30 mouse cellular contexts compared by ENCODE assay signal in genomic region chr11:74807246-74807882, GRCm38 (mm10). TPM values are rescaled to one million over a fixed set of nuclear protein-coding genes. Genes with fewer than 3 reads are reported as not detected.
DNase-seq lines count a peak whose midpoint lies in the region; ATAC-seq and TF ChIP-seq lines count a peak whose summit lies in the region.
"Had no signal": no experiment of that assay in that cellular context is flagged by ENCODE, and none has a peak within 500 bp of the region (broad histone marks: within the 10 kb centered on the region; RNA-seq: fewer than 3 reads in every experiment).

No protein-coding gene starts in this region.

- ATAC-seq in forebrain, embryonic 13.5 days: no peak
- no peak for ATAC-seq in forebrain, postnatal 0 days
- ATAC-seq in lung, embryonic 15.5 days (ENCODE audit: borderline replicate concordance, extremely low read depth, low FRiP score, low TSS enrichment): 0 out of 2 replicates have a peak, but pooled peaks have one; percentile 27
- ATAC-seq: intestine, embryonic 16.5 days had no signal

- no peak overlapping the region for H3K9ac ChIP-seq in forebrain, embryonic 13.5 days
- H3K9ac ChIP-seq in forebrain, postnatal 0 days: no peak overlapping the region
- H3K9ac ChIP-seq in lung, embryonic 15.5 days: no peak overlapping the region
- H3K9ac ChIP-seq: embryonic facial prominence, embryonic 12.5 days; heart, embryonic 15.5 days; hindbrain, embryonic 13.5 days; limb, embryonic 15.5 days; liver, embryonic 13.5 days had no signal

- no peaks in the 10 kb centered on the region for H3K9me3 ChIP-seq in forebrain, embryonic 13.5 days (replicated peaks)
- no peaks in the 10 kb centered on the region for H3K9me3 ChIP-seq in forebrain, postnatal 0 days (ENCODE audit: low read length)
- H3K9me3 ChIP-seq in lung, embryonic 15.5 days: no peaks in the 10 kb centered on the region
- H3K9me3 ChIP-seq: embryonic facial prominence, embryonic 12.5 days; G1E; heart, embryonic 10.5 days; heart, embryonic 15.5 days; hindbrain, embryonic 13.5 days; limb, embryonic 10.5 days; limb, embryonic 15.5 days; liver, embryonic 13.5 days; megakaryocyte, embryonic 14.5 days had no signal

- no peak overlapping the region for H3K4me3 ChIP-seq in forebrain, embryonic 13.5 days
- no peak overlapping the region for H3K4me3 ChIP-seq in forebrain, postnatal 0 days (ENCODE audit: low read depth, low read length)
- no peak overlapping the region for H3K4me3 ChIP-seq in lung, embryonic 15.5 days
- H3K4me3 ChIP-seq in lung, adult 2 months (replicated peaks; ENCODE audit: extremely low read depth, low read depth, low read length): no peak overlapping the region
- H3K4me3 ChIP-seq: embryonic facial prominence, embryonic 12.5 days; heart, embryonic 10.5 days; heart, embryonic 15.5 days; hindbrain, embryonic 13.5 days; limb, embryonic 10.5 days; limb, embryonic 15.5 days; liver, embryonic 13.5 days; megakaryocyte, embryonic 14.5 days had no signal

- no peak for TF ChIP-seq POLR2A in lung, adult 2 months (IDR thresholded peaks at IDR 0.05; ENCODE audit: borderline replicate concordance, extremely low read depth, low read depth, low read length)

- H3K4me1 ChIP-seq in forebrain, embryonic 13.5 days: 0 out of 2 replicates have a peak, but pooled peaks cover 3% of the 10 kb centered on the region
- no peaks in the 10 kb centered on the region for H3K4me1 ChIP-seq in forebrain, postnatal 0 days (ENCODE audit: insufficient read depth)
- no peaks in the 10 kb centered on the region for H3K4me1 ChIP-seq in lung, embryonic 15.5 days
- no peaks in the 10 kb centered on the region for H3K4me1 ChIP-seq in lung, adult 2 months (ENCODE audit: control insufficient read depth, insufficient read depth, low read length)
- H3K4me1 ChIP-seq: embryonic facial prominence, embryonic 12.5 days; hindbrain, embryonic 13.5 days; limb, embryonic 15.5 days; megakaryocyte, embryonic 14.5 days had no signal

- WGBS in forebrain, embryonic 13.5 days: 86% methylated on average over 6 of the region's 6 CpGs
- 82% methylated on average over 6 of the region's 6 CpGs for WGBS in forebrain, postnatal 0 days
- WGBS in lung, embryonic 15.5 days: 76% methylated on average over 6 of the region's 6 CpGs
- 78% methylated on average over 6 of the region's 6 CpGs for WGBS in lung, adult 2 months

- intact Hi-C loops in left cerebral cortex, postnatal 4 days (cut with DNase I): no loop called here

- peak overlapping the region; percentile 70 for H3K27ac ChIP-seq in forebrain, embryonic 13.5 days
- H3K27ac ChIP-seq in forebrain, postnatal 0 days (ENCODE audit: low read depth, low read length): no peak overlapping the region
- H3K27ac ChIP-seq in lung, embryonic 15.5 days: no peak overlapping the region
- H3K27ac ChIP-seq: embryonic facial prominence, embryonic 12.5 days; heart, embryonic 10.5 days; heart, embryonic 15.5 days; hindbrain, embryonic 13.5 days; limb, embryonic 10.5 days; limb, embryonic 15.5 days; liver, embryonic 13.5 days; stomach, postnatal 0 days had no signal

- no peak for DNase-seq in forebrain, postnatal 0 days
- no peak for DNase-seq in lung, adult 2 months
- peak; percentile 38 for DNase-seq in brain, adult 2 months (ENCODE audit: low read depth, low spot score)
- DNase-seq in lung, postnatal 14 days: peak; percentile 35
- no peak for DNase-seq in left cerebral cortex, postnatal 4 days
- DNase-seq: adrenal gland, adult 8-10 months; cerebellum, adult 11 months; cerebellum, adult 9-10 months; cerebellum, postnatal 36 days; gastrocnemius, postnatal 10 days; kidney, adult 8-10 months; kidney, postnatal 10 days; layer of hippocampus, postnatal 36 days; liver, embryonic 13.5 days; midbrain, embryonic 14.5 days; right cerebral cortex, postnatal 4 days; thymus, adult 18-20 months; thymus, postnatal 25 days had no signal

- no peaks in the 10 kb centered on the region for H3K27me3 ChIP-seq in forebrain, embryonic 13.5 days
- no peaks in the 10 kb centered on the region for H3K27me3 ChIP-seq in forebrain, postnatal 0 days (ENCODE audit: insufficient read depth, low read length)
- no peaks in the 10 kb centered on the region for H3K27me3 ChIP-seq in lung, embryonic 15.5 days
- H3K27me3 ChIP-seq: embryonic facial prominence, embryonic 12.5 days; heart, embryonic 15.5 days; hindbrain, embryonic 13.5 days; limb, embryonic 15.5 days; liver, embryonic 13.5 days; megakaryocyte, embryonic 14.5 days had no signal

- no peak for TF ChIP-seq CTCF in forebrain, postnatal 0 days (IDR thresholded peaks at IDR 0.05; ENCODE audit: low read depth)
- no peak for TF ChIP-seq CTCF in lung, adult 2 months (IDR thresholded peaks at IDR 0.05; ENCODE audit: insufficient read depth, low read length)

- H3K4me2 ChIP-seq in forebrain, embryonic 13.5 days: no peak overlapping the region
- no peak overlapping the region for H3K4me2 ChIP-seq in forebrain, postnatal 0 days (ENCODE audit: low read depth)
- H3K4me2 ChIP-seq in lung, embryonic 15.5 days: no peak overlapping the region
- H3K4me2 ChIP-seq: embryonic facial prominence, embryonic 12.5 days; heart, embryonic 15.5 days; hindbrain, embryonic 13.5 days; limb, embryonic 15.5 days; liver, embryonic 13.5 days had no signal

- peaks cover 55% of the 10 kb centered on the region for H3K36me3 ChIP-seq in forebrain, embryonic 13.5 days (ENCODE audit: poor library complexity, severe bottlenecking)
- H3K36me3 ChIP-seq in forebrain, postnatal 0 days (ENCODE audit: insufficient read depth): peaks cover 41% of the 10 kb centered on the region
- peaks cover 57% of the 10 kb centered on the region for H3K36me3 ChIP-seq in lung, embryonic 15.5 days

RNA-seq across cellular contexts. Expression of gene Mnt, which starts 23.4 kb away (rescaled TPM):
- polyA plus RNA-seq in forebrain, embryonic 13.5 days (2015; fragmentation: Nextera tagmentation; extraction: Ambion mirVana): 6.8 and 8.1 TPM in 2 replicates
- total RNA-seq in forebrain, postnatal 0 days (2014; rRNA removed): 14.2 and 15.9 TPM in 2 replicates
- polyA plus RNA-seq in forebrain, postnatal 0 days (2015; fragmentation: Nextera tagmentation; extraction: Ambion mirVana): 6.8 and 8.1 TPM in 2 replicates
- 3.7 and 4.5 TPM in 2 replicates for polyA plus RNA-seq in lung, embryonic 15.5 days (2015; fragmentation: Nextera tagmentation; extraction: Ambion mirVana)
- 21.3 and 22.2 TPM in 2 replicates for polyA plus RNA-seq in lung, adult 2 months (2012; rRNA removed)
- total RNA-seq in left cerebral cortex, postnatal 4 days (2021): 10 to 100 TPM; 36.7 to 36.8 TPM

RNA-seq across cellular contexts. Expression of gene Mettl16, which starts 36.7 kb away (rescaled TPM):
- 54.2 and 57.5 TPM in 2 replicates for polyA plus RNA-seq in forebrain, embryonic 13.5 days (2015; fragmentation: Nextera tagmentation; extraction: Ambion mirVana)
- total RNA-seq in forebrain, postnatal 0 days (2014; rRNA removed): 18.7 and 19.9 TPM in 2 replicates
- 17.5 and 22.0 TPM in 2 replicates for polyA plus RNA-seq in forebrain, postnatal 0 days (2015; fragmentation: Nextera tagmentation; extraction: Ambion mirVana)
- polyA plus RNA-seq in lung, embryonic 15.5 days (2015; fragmentation: Nextera tagmentation; extraction: Ambion mirVana): 48.4 and 50.3 TPM in 2 replicates
- 2.5 and 2.6 TPM in 2 replicates for polyA plus RNA-seq in lung, adult 2 months (2012; rRNA removed)
- total RNA-seq in left cerebral cortex, postnatal 4 days (2021): 10 to 100 TPM; 23.0 to 25.5 TPM

Comparison
In these comparisons a context has a peak if more than half of its experiments do, and no peak if none do; other contexts are left out.
1. DNase-seq: peak in brain, adult 2 months (single experiment) and lung, postnatal 14 days (single experiment); none in forebrain, postnatal 0 days (single experiment), lung, adult 2 months (single experiment) and left cerebral cortex, postnatal 4 days (single experiment).